Mouse (Mus musculus) heart, adult 2 months (tissue): ENCODE measurements at regions not wholly inside any gene's neighbourhood (a gene's known extent, or its start where the extent isn't known, plus 50 kb on each side); places are given as distances from the start of the nearest gene placed in this dataset.

Source experiments
- DNase-seq, 2 experiments: peaks; one replicate each; pipeline ENCODE4 v3.0.0; 2021
- H3K27ac ChIP-seq: fragments of 200-600 bp; 2 replicates; pipeline ENCODE4 v1.8.1; 2022
- H3K27me3 ChIP-seq: fragments of 200-500 bp; 2 replicates; pipeline ENCODE4 v1.6.1; 2012; ENCODE audit warnings: mild to moderate bottlenecking, low read length, inconsistent platforms, mixed read lengths; ENCODE audit not compliant: control insufficient read depth, insufficient read depth
- H3K36me3 ChIP-seq: fragments of 200-500 bp; 2 replicates; pipeline ENCODE4 v1.6.1; 2012; ENCODE audit warnings: low read length, inconsistent platforms; ENCODE audit not compliant: control insufficient read depth, insufficient read depth
- H3K4me1 ChIP-seq: fragments of 200-500 bp; 2 replicates; pipeline ENCODE4 v1.6.1; 2011; ENCODE audit warnings: low read length; ENCODE audit not compliant: control insufficient read depth, insufficient read depth
- H3K4me3 ChIP-seq: fragments of 200-600 bp; 2 replicates; pipeline ENCODE4 v1.8.1; 2022
- H3K79me2 ChIP-seq: fragments of 200-500 bp; replicated peaks from 2 replicates; pipeline ENCODE4 v1.6.1; 2012; ENCODE audit warnings: mild to moderate bottlenecking, inconsistent platforms, low read length, moderate library complexity, mixed read lengths; ENCODE audit not compliant: control insufficient read depth, insufficient read depth
- H3K9ac ChIP-seq: fragments of 200-500 bp; 2 replicates; pipeline ENCODE4 v1.6.1; 2012; ENCODE audit warnings: low read depth, mild to moderate bottlenecking, control low read depth, inconsistent platforms, low read length, mixed read lengths
- CTCF ChIP-seq: fragments of 200-600 bp; IDR thresholded peaks from 2 replicates; pipeline ENCODE4 v1.8.1; 2022; ENCODE audit warnings: antibody characterized with exemption, mild to moderate bottlenecking, moderate library complexity
- EP300 ChIP-seq: fragments of 200-500 bp; IDR thresholded peaks from 2 replicates; pipeline ENCODE4 v1.6.1; 2011; ENCODE audit warnings: low read depth, low read length, control low read depth; ENCODE audit not compliant: insufficient read depth
- POLR2A ChIP-seq: fragments of 200-500 bp; IDR thresholded peaks from 2 replicates; pipeline ENCODE4 v1.6.1; 2011; ENCODE audit warnings: mild to moderate bottlenecking, low read depth, low read length, control low read depth; ENCODE audit not compliant: insufficient read depth
- WGBS: fragments of 180-500 bp; shearing (Covaris S2); methylation state at CpG from one replicate; pipeline ENCODE4 v1.1.7; 2018; 5-methylcytosine and 5-hydroxymethylcytosine counted together
- intact Hi-C: fragments of 180-260 bp; cut with DNase I; formaldehyde crosslinking; loops from one replicate; pipeline ENCODE4 v1.15.1; 2025

GRCm38 (mm10) chr10:100792569-100792968 lies 202.3 kb downstream of the 1700017N19Rik start:
- no peak for DNase-seq
- no peaks in the 10 kb centered on the region for H3K36me3 ChIP-seq
- no peaks in the 10 kb centered on the region for H3K79me2 ChIP-seq
- no peak overlapping the region for H3K27ac ChIP-seq
- no peaks in the 10 kb centered on the region for H3K4me1 ChIP-seq
- intact Hi-C loops, result no loop called here
- TF ChIP-seq EP300 (no peak), CTCF (no peak), POLR2A (no peak)
- H3K27me3 ChIP-seq, result no peaks in the 10 kb centered on the region
- WGBS, result 62% methylated on average over 4 of the region's 4 CpGs
- H3K9ac ChIP-seq, result no peak overlapping the region
- H3K4me3 ChIP-seq, result no peak overlapping the region

GRCm38 (mm10) chr10:100795215-100795972 lies 205.1 kb downstream of the 1700017N19Rik start:
- H3K36me3 ChIP-seq, result no peaks in the 10 kb centered on the region
- no peak for TF ChIP-seq POLR2A
- TF ChIP-seq CTCF, result no peak
- no peak for TF ChIP-seq EP300
- WGBS, result 65% methylated on average over 6 of the region's 6 CpGs
- no peaks in the 10 kb centered on the region for H3K27me3 ChIP-seq
- H3K4me1 ChIP-seq, result no peaks in the 10 kb centered on the region
- no peak overlapping the region for H3K27ac ChIP-seq
- no peak for DNase-seq
- intact Hi-C loops, result no loop called here
- no peak overlapping the region for H3K4me3 ChIP-seq
- H3K9ac ChIP-seq, result no peak overlapping the region
- no peaks in the 10 kb centered on the region for H3K79me2 ChIP-seq

- Histone ChIP-seq H3K4me3 (no peak overlapping the region), H3K27me3 (no peaks in the 10 kb centered on the region), H3K27ac (no peak overlapping the region), H3K4me1 (no peaks in the 10 kb centered on the region), H3K9ac (no peak overlapping the region), H3K36me3 (no peaks in the 10 kb centered on the region), H3K79me2 (no peaks in the 10 kb centered on the region)
- TF ChIP-seq POLR2A, result no peak
- no peak for TF ChIP-seq CTCF
- TF ChIP-seq EP300, result no peak
- DNase-seq, result no peak
- intact Hi-C loops, result no loop called here
- WGBS, result 49% methylated on average over 2 of the region's 2 CpGs
Measured at GRCm38 (mm10) chr10:100811639-100812038, 221.4 kb downstream of the 1700017N19Rik start.

GRCm38 (mm10) chr10:100834794-100835193 lies 244.5 kb downstream of the 1700017N19Rik start:
- Histone ChIP-seq H3K4me3 (no peak overlapping the region), H3K36me3 (no peaks in the 10 kb centered on the region), H3K9ac (no peak overlapping the region), H3K27me3 (no peaks in the 10 kb centered on the region), H3K4me1 (no peaks in the 10 kb centered on the region), H3K27ac (no peak overlapping the region), H3K79me2 (no peaks in the 10 kb centered on the region)
- WGBS, result 27% methylated on average over 4 of the region's 4 CpGs
- TF ChIP-seq CTCF, result no peak
- no peak for TF ChIP-seq EP300
- no peak for TF ChIP-seq POLR2A
- no peak for DNase-seq
- intact Hi-C loops, result no loop called here

- Histone ChIP-seq H3K9ac (no peak overlapping the region), H3K27me3 (no peaks in the 10 kb centered on the region), H3K79me2 (no peaks in the 10 kb centered on the region), H3K4me1 (no peaks in the 10 kb centered on the region), H3K36me3 (no peaks in the 10 kb centered on the region), H3K4me3 (no peak overlapping the region), H3K27ac (no peak overlapping the region)
- TF ChIP-seq EP300 (no peak), POLR2A (no peak), CTCF (no peak)
- intact Hi-C loops, result no loop called here
- DNase-seq, result no peak
Measured at GRCm38 (mm10) chr10:100853213-100853612, 262.9 kb downstream of the 1700017N19Rik start.

- intact Hi-C loops, result no loop called here
- H3K9ac ChIP-seq, result no peak overlapping the region
- H3K27me3 ChIP-seq, result no peaks in the 10 kb centered on the region
- no peaks in the 10 kb centered on the region for H3K79me2 ChIP-seq
- H3K36me3 ChIP-seq, result no peaks in the 10 kb centered on the region
- no peak for TF ChIP-seq POLR2A
- no peak for TF ChIP-seq CTCF
- TF ChIP-seq EP300, result no peak
- no peaks in the 10 kb centered on the region for H3K4me1 ChIP-seq
- H3K27ac ChIP-seq, result no peak overlapping the region
- no peak for DNase-seq
- H3K4me3 ChIP-seq, result no peak overlapping the region
- WGBS, result 73% methylated on average over 3 of the region's 3 CpGs
Measured at GRCm38 (mm10) chr10:100856509-100856908, 266.2 kb downstream of the 1700017N19Rik start.
